Mouse (Mus musculus) ES-Bruce4 (cell line): ENCODE data around the gene Dnaaf2. TPM values are rescaled to one million over a fixed set of nuclear protein-coding genes. Genes with fewer than 3 reads are reported as not detected.

ENCODE experiments used
- H3K27ac ChIP-seq: 2 replicates; pipeline ENCODE4 v1.5.1; 2012; ENCODE audit warnings: low read length, inconsistent platforms; ENCODE audit not compliant: insufficient read depth
- H3K27me3 ChIP-seq: 2 replicates; pipeline ENCODE4 v1.6.1; 2012; ENCODE audit warnings: mild to moderate bottlenecking, low read length, inconsistent platforms; ENCODE audit not compliant: control insufficient read depth, poor library complexity, insufficient read depth, severe bottlenecking
- H3K36me3 ChIP-seq: 2 replicates; pipeline ENCODE4 v1.6.1; 2012; ENCODE audit warnings: inconsistent platforms, mild to moderate bottlenecking, low read length, moderate library complexity; ENCODE audit not compliant: control insufficient read depth, poor library complexity, insufficient read depth, severe bottlenecking
- H3K4me1 ChIP-seq: one replicate; pipeline ENCODE4 v1.8.1; 2011; ENCODE audit warnings: low read length; ENCODE audit not compliant: control insufficient read depth, insufficient read depth
- H3K4me3 ChIP-seq: 2 replicates; pipeline ENCODE4 v1.5.1; 2011; ENCODE audit warnings: low read depth, mild to moderate bottlenecking, low read length
- H3K9ac ChIP-seq: 2 replicates; pipeline ENCODE4 v1.6.1; 2012; ENCODE audit warnings: low read depth, mild to moderate bottlenecking, inconsistent platforms; ENCODE audit not compliant: poor library complexity, severe bottlenecking
- H3K9me3 ChIP-seq: replicated peaks from 2 replicates; pipeline ENCODE4 v1.6.1; 2012; ENCODE audit warnings: mild to moderate bottlenecking, low read length, inconsistent platforms; ENCODE audit not compliant: control insufficient read depth, poor library complexity, insufficient read depth, severe bottlenecking
- CTCF ChIP-seq: IDR thresholded peaks from one replicate; pipeline ENCODE4 v1.8.1; 2011; ENCODE audit warnings: low read depth, low read length
- EP300 ChIP-seq: IDR thresholded peaks from 2 replicates; pipeline ENCODE4 v1.6.1; 2011; ENCODE audit warnings: low read depth, low read length; ENCODE audit not compliant: insufficient read depth
- POLR2A ChIP-seq: IDR thresholded peaks from one replicate; pipeline ENCODE4 v1.8.1; 2011; ENCODE audit warnings: low read length; ENCODE audit not compliant: insufficient read depth
- polyA plus RNA-seq: library from polyadenylated mRNA; stranded (reverse); fragments of >200 nt; gene quantifications from 2 replicates; pipeline ENCODE4 v1.2.4, GENCODE M21; 2011; ENCODE audit warnings: low read depth; ENCODE audit not compliant: missing spikeins, insufficient read depth, insufficient read length

Gene Dnaaf2
- polyA plus RNA-seq, 1 experiment = 3.7 TPM

DNA sequence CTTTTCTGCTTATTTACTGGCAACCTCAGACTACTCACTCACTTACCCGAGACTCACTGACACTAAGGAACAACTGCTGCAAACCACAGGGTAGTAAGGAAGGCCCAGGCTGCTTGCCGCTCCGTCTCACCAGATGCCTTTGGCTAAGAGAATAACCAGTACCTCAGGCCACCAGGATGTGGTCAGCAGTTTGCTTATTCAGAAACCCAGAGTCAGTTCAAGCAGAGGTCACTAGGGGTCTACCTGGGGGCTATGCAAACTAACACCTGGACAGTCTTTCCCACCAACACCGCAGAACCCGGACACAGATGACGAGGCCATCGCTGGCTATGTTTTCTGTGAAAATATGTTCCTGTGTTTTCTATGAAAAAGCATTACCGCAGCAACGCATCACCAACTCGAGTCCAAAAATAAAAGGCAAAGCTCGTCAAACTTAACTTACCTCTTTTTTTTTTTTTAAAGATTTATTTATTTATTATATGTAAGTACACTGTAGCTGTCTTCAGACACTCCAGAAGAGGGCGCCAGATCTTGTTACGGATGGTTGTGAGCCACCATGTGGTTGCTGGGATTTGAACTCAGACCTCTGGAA, 15.1 kb upstream of the Dnaaf2 start:
- no peaks in the 10 kb centered on the region for H3K9me3 ChIP-seq
- H3K27me3 ChIP-seq = no peaks in the 10 kb centered on the region
- no peaks in the 10 kb centered on the region for H3K4me1 ChIP-seq
- no peak overlapping the region for H3K4me3 ChIP-seq
- H3K9ac ChIP-seq = no peak overlapping the region
- H3K27ac ChIP-seq = no peak overlapping the region
- TF ChIP-seq POLR2A (no peak), EP300 (no peak), CTCF (no peak)
- peaks cover 11% of the 10 kb centered on the region for H3K36me3 ChIP-seq

DNA sequence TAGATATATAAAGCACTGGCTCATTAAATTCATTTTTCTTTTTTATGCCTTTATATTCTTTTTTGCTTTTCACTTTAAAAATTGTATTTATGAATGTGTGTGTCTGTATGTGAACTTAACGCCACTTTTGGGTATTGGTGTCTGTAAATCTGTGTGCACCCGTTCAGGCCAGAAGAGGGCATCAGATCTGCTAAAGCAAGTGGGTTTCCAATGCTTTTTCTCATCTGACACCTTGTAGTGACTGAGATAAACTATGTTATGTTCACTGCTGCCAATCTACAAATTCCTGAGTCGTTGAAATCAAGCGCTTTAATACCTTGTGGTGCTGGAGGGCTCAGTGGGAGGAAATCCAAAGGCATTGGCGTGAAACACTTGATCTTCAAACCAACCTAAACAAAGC, 12.8 kb upstream of the Dnaaf2 start:
- Histone ChIP-seq H3K27me3 (no peaks in the 10 kb centered on the region), H3K4me1 (no peaks in the 10 kb centered on the region), H3K27ac (0 out of 2 replicates have a peak overlapping the region, but pooled peaks have one; percentile 6), H3K4me3 (no peak overlapping the region), H3K36me3 (peaks cover 12% of the 10 kb centered on the region), H3K9ac (peak overlapping the region; percentile 5; the same call in 1 of the 2 replicates), H3K9me3 (no peaks in the 10 kb centered on the region)
- no peak for TF ChIP-seq POLR2A

DNA sequence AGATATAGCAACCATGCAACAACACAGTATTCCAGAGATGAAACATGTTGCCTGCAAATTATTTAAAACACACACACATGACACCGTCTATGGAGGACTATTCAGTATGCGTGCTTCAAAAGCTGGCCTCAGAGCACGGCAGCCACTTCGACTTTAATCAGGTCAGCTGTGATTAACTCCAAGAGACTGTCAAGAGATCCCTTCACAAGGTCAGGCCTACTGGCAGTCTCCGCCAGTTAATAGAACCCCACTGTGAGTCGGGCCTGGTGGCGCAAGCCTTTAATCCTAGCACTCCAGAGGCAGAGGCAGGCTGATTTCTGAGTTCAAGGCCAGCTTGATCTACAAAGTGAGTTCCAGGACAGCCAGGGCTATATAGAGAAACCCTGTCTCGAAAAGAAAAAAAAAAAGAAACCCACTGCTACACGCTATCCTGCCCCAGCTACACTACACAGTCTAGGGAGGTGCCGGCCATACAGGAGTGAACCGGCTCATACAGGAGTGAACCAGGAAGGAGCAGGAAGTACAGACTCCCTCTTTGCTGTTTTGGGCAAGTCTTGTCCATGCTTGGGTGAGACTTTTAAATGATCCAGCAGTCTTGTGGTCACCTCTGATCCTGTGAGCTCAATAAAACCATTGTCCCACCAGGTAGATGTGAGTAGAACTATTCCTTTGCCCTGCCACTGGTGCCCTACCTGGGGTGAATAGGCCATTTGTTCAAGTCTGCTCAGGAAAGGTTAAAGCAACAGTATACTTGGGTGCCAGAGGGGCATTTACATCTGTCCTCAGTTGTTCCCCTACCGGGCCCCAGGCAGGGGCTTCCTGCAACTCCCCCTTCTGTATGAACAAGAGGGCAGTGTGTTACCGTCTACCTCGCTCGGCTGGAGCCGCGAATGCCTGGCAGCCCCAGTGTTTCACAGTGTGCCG, 12.1 kb upstream of the Dnaaf2 start:
- Histone ChIP-seq H3K27ac (peak overlapping the region; percentile 90), H3K27me3 (no peaks in the 10 kb centered on the region), H3K4me3 (no peak overlapping the region), H3K9ac (peak overlapping the region; percentile 5), H3K4me1 (no peaks in the 10 kb centered on the region), H3K9me3 (no peaks in the 10 kb centered on the region), H3K36me3 (peaks cover 12% of the 10 kb centered on the region)
- no peak for TF ChIP-seq CTCF
- no peak for TF ChIP-seq POLR2A
- 0 out of 2 replicates have a peak, but pooled peaks have one; percentile 42 for TF ChIP-seq EP300

DNA sequence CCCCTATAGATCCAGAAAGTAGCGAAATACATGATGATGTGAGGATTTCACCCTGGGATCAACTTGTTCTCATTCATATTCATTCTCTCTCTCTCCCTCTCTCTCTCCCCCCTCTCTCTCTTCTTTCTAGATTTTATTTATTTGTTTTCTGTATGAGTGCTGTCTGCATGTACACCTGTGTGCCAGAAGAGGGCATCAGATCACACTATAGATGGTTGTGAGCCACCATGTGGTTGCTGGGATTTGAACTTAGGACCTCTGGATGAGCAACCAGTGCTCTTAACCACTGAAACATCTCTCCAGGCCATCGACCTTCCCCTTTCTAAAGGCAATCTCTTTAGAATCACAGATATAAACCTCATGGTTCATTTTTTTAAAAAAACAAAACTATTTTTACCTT, 10.3 kb upstream of the Dnaaf2 start:
- Histone ChIP-seq H3K4me3 (no peak overlapping the region), H3K9me3 (no peaks in the 10 kb centered on the region), H3K9ac (no peak overlapping the region), H3K36me3 (peaks cover 12% of the 10 kb centered on the region), H3K27ac (no peak overlapping the region), H3K4me1 (no peaks in the 10 kb centered on the region), H3K27me3 (no peaks in the 10 kb centered on the region)
- no peak for TF ChIP-seq EP300
- peak; percentile 15 for TF ChIP-seq CTCF
- TF ChIP-seq POLR2A = no peak

DNA sequence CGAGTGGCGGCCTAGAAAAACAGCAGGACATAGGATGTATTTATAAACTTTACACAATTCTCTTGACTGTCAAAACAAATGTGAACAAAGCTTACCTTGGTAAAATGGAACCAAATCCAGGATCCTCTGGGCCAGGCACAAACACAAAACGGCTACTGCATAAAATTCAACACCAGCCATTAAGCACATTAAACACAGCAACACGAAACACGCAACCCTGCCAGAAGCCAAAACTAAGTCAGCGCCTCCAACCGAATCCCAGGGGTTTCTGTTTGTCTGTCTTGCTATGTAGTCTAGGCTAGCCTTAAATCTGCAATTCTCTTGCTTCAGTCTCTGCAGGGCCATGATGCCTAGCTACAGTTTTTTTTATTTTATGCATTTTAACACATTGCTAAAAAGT, 9.7 kb upstream of the Dnaaf2 start:
- Histone ChIP-seq H3K4me3 (no peak overlapping the region), H3K36me3 (peaks cover 8% of the 10 kb centered on the region), H3K27ac (no peak overlapping the region), H3K4me1 (no peaks in the 10 kb centered on the region), H3K9ac (no peak overlapping the region), H3K27me3 (no peaks in the 10 kb centered on the region), H3K9me3 (no peaks in the 10 kb centered on the region)
- no peak for TF ChIP-seq CTCF
- TF ChIP-seq EP300 = no peak
- TF ChIP-seq POLR2A = no peak

DNA sequence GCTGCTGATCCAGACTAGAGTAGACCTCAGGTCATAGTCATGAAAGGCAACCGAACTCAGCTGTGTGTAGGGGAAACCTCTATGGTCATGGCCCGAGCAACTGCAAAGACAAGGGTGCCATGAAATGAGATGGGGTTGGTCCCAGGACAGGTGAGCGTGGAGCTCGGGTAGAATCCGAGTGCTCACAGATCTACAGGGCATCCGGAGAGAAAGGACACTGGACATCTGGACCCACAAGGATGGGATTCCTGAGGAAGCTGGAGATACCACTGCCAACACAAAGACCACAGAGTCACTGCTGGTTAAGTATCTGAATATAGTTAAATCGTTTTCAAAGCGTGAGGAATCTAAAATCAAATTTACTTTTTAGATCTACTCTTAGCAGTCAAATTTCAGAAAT, 9.2 kb upstream of the Dnaaf2 start:
- peaks cover 8% of the 10 kb centered on the region for H3K36me3 ChIP-seq
- no peaks in the 10 kb centered on the region for H3K9me3 ChIP-seq
- no peaks in the 10 kb centered on the region for H3K27me3 ChIP-seq
- no peak overlapping the region for H3K9ac ChIP-seq
- TF ChIP-seq EP300 = no peak
- TF ChIP-seq POLR2A = no peak
- TF ChIP-seq CTCF = no peak
- H3K27ac ChIP-seq = no peak overlapping the region
- H3K4me1 ChIP-seq = no peaks in the 10 kb centered on the region
- H3K4me3 ChIP-seq = no peak overlapping the region
